Mouse (Mus musculus) skeletal muscle tissue, adult 2 months (tissue): Measurements from ENCODE around the gene Abhd16b.

Experiments
- DNase-seq: peaks from one replicate; pipeline ENCODE4 v3.0.0-alpha.2; 2012; ENCODE audit warnings: low read depth, low spot score

The Abhd16b gene

GRCm38 (mm10) chr2:181493156-181493927, at the start of gene Abhd16b:
Gene Abhd16b, plus strand, starts transcription at chr2:181493206.
- no peak for DNase-seq

- DNase-seq, result no peak
Observed at GRCm38 (mm10) chr2:181452181-181452580, 40.8 kb upstream of the Abhd16b start.

GRCm38 (mm10) chr2:181453274-181453673, 39.7 kb upstream of the Abhd16b start:
- no peak for DNase-seq

- peak; percentile 34 for DNase-seq
Observed at GRCm38 (mm10) chr2:181455899-181456298, 37.1 kb upstream of the Abhd16b start.

- no peak for DNase-seq
Observed at GRCm38 (mm10) chr2:181457831-181458230, 35.2 kb upstream of the Abhd16b start.

- DNase-seq, result no peak
Observed at GRCm38 (mm10) chr2:181458411-181459152, 34.4 kb upstream of the Abhd16b start.

GRCm38 (mm10) chr2:181459153-181459672, 33.8 kb upstream of the Abhd16b start, which contains the start of gene Zbtb46:
Gene Zbtb46, minus strand, starts transcription at chr2:181459426.
- DNase-seq, result peak; percentile 66

- no peak for DNase-seq
Observed at GRCm38 (mm10) chr2:181459673-181460621, 33.1 kb upstream of the Abhd16b start.

- no peak for DNase-seq
Observed at GRCm38 (mm10) chr2:181461536-181462100, 31.4 kb upstream of the Abhd16b start.

- DNase-seq, result no peak
Observed at GRCm38 (mm10) chr2:181462604-181463003, 30.4 kb upstream of the Abhd16b start.

- DNase-seq, result no peak
Observed at GRCm38 (mm10) chr2:181463008-181463738, 29.8 kb upstream of the Abhd16b start.

- DNase-seq, result no peak
Observed at GRCm38 (mm10) chr2:181465423-181465822, 27.6 kb upstream of the Abhd16b start.

- no peak for DNase-seq
Observed at GRCm38 (mm10) chr2:181470285-181470684, 22.7 kb upstream of the Abhd16b start.

- DNase-seq, result peak; percentile 80
Observed at GRCm38 (mm10) chr2:181471246-181471645, 21.8 kb upstream of the Abhd16b start.

- no peak for DNase-seq
Observed at GRCm38 (mm10) chr2:181472256-181472827, 20.7 kb upstream of the Abhd16b start.

- DNase-seq, result no peak
Observed at GRCm38 (mm10) chr2:181483120-181483519, 9.9 kb upstream of the Abhd16b start.

GRCm38 (mm10) chr2:181483562-181484318, 9.3 kb upstream of the Abhd16b start:
- DNase-seq, result no peak

GRCm38 (mm10) chr2:181484456-181485233, 8.4 kb upstream of the Abhd16b start:
- no peak for DNase-seq
